Mouse (Mus musculus) kidney, embryonic 16.5 days (tissue): ENCODE data around the gene Syt1. TPM values are rescaled to one million over a fixed set of nuclear protein-coding genes. Genes with fewer than 3 reads are reported as not detected.

ENCODE experiments used
- ATAC-seq: fragments of 200-750 bp; cut with Nextera tagmentation; 2 replicates; pipeline ENCODE4 v1.8.0; 2017; ENCODE audit warnings: moderate TSS enrichment; ENCODE audit not compliant: low FRiP score, low TSS enrichment
- H3K27ac ChIP-seq: fragments of 300-500 bp; sonication (generic); 2 replicates; pipeline ENCODE4 v1.5.1; 2014; ENCODE audit warnings: low read length
- H3K27me3 ChIP-seq: fragments of 300-500 bp; sonication (generic); 2 replicates; pipeline ENCODE4 v1.6.1; 2014; ENCODE audit warnings: low read length, control low read depth, mixed read lengths; ENCODE audit not compliant: insufficient read depth
- H3K36me3 ChIP-seq: fragments of 300-500 bp; sonication (generic); 2 replicates; pipeline ENCODE4 v1.6.1; 2014; ENCODE audit warnings: low read length, control low read depth, mixed read lengths; ENCODE audit not compliant: insufficient read depth
- H3K4me1 ChIP-seq: fragments of 300-500 bp; sonication (generic); 2 replicates; pipeline ENCODE4 v1.6.1; 2014; ENCODE audit warnings: low read length, control low read depth, mixed read lengths; ENCODE audit not compliant: insufficient read depth
- H3K4me2 ChIP-seq: fragments of 300-500 bp; sonication (generic); replicated peaks from 2 replicates; pipeline ENCODE4 v1.6.1; 2014; ENCODE audit warnings: low read depth, low read length
- H3K4me3 ChIP-seq: fragments of 300-500 bp; sonication (generic); 2 replicates; pipeline ENCODE4 v1.5.1; 2014; ENCODE audit warnings: mild to moderate bottlenecking, low read length
- H3K9ac ChIP-seq: fragments of 300-500 bp; sonication (generic); replicated peaks from 2 replicates; pipeline ENCODE4 v1.6.1; 2014; ENCODE audit warnings: low read length
- H3K9me3 ChIP-seq: fragments of 300-500 bp; sonication (generic); 2 replicates; pipeline ENCODE4 v1.6.1; 2016; ENCODE audit warnings: low read length, control low read depth
- WGBS: fragments of 180-500 bp; shearing (Covaris S2); extraction: QIAGEN DNeasy Blood & Tissue Kit; methylation state at CpG from one replicate; pipeline ENCODE4 v1.1.7; 2014; 5-methylcytosine and 5-hydroxymethylcytosine counted together
- polyA plus RNA-seq: library from polyadenylated mRNA; unstranded; fragments of >200 nt; fragmentation: Nextera tagmentation; extraction: Ambion mirVana; gene quantifications from 2 replicates; pipeline ENCODE4 v1.2.1, GENCODE M21; 2015

Gene Syt1
- polyA plus RNA-seq, 1 experiment from 2014 or later = 1.2 TPM

DNA sequence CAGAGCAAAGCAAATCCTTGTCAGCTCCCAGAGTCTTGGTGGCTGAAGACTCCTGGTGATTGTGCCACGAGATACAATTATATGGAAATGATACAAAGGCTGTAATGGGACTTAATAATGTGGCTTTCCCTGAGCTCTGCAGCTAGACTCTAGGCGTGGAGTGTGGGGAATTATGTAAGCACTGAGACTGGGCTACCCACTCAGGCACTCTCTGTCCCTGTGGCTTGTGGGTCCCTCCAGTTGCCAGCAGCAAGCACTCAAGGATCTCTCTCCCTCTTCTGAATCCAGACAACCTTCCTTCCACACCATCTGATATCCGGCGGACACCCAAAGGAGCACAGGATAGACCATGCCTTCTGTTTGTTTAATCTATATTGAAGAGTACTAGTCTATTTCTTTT, 503.9 kb downstream of the Syt1 start:
- Histone ChIP-seq H3K9ac (no peak overlapping the region), H3K4me1 (peaks cover 19% of the 10 kb centered on the region), H3K27ac (no peak overlapping the region), H3K4me2 (no peak overlapping the region), H3K4me3 (no peak overlapping the region), H3K9me3 (no peaks in the 10 kb centered on the region), H3K27me3 (no peaks in the 10 kb centered on the region), H3K36me3 (no peaks in the 10 kb centered on the region)
- 91% methylated on average over 4 of the region's 4 CpGs for WGBS
- no peak for ATAC-seq

DNA sequence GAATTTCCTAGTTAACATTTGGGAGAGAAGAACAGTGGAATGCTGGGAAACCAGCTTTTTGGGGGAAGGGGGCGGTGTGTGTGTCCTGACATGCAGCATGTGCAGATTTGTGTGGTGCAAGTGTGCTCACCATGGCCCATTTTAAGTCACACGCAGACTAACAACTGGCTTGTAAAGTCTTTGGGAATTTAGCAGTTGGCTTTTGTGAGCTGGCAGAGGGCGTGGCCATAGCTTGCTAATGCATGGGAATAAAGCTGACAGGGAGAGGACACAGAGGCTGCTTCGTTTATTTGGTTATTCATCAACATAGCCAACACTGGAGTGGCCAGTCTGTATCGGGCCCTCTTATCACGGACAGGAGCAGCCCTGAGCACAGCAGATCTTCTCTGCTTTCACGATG, 505.9 kb downstream of the Syt1 start:
- Histone ChIP-seq H3K4me1 (peaks cover 19% of the 10 kb centered on the region), H3K9ac (peak overlapping the region; percentile 17; the same call in 1 of the 2 replicates), H3K9me3 (no peaks in the 10 kb centered on the region), H3K4me2 (peak overlapping the region; percentile 55), H3K27ac (peak overlapping the region; percentile 58), H3K27me3 (no peaks in the 10 kb centered on the region), H3K4me3 (peak overlapping the region; percentile 27), H3K36me3 (no peaks in the 10 kb centered on the region)
- peak; percentile 90 for ATAC-seq
- WGBS = 50% methylated on average over 7 of the region's 7 CpGs

DNA sequence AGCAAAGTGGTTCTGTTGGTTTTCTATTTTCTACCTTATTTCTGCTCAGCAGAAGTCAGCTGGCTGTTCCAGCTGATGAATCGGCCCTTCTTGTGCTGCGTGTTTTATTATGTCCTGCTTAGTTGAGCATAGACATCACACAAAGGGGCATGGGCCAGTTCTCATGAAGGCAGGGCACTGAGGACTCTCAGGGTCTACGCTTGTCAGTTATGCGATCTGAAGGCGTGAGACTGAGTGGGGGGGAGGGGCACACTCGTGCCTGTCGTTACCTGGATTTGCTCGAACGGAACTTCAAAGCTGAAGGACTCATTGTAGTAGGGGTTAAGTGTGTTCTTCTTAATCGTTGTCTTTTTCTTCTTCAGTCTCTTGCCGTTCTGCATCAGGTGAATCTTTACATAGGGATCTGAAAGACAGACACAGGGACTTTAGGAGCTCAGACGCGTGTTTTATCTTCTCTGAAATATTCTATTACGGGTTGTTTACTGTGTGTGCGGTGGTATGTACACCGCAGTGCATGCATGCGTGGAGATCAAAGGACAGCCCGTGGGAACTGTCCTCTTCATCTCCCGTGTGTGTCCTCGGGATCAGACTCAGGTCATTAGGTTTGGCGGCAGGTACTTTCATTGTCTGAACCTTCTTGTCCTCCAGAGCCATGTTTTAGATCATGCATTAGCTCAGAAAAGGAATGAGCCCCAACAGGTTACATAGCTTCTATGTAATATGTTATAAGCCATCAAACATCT, 506.5 kb downstream of the Syt1 start:
- Histone ChIP-seq H3K9ac (peak overlapping the region; percentile 25; the same call in 1 of the 2 replicates), H3K4me1 (peaks cover 19% of the 10 kb centered on the region), H3K27ac (peak overlapping the region; percentile 23; the same call in 1 of the 2 replicates), H3K4me3 (peak overlapping the region; percentile 27), H3K4me2 (peak overlapping the region; percentile 55), H3K27me3 (no peaks in the 10 kb centered on the region), H3K36me3 (no peaks in the 10 kb centered on the region), H3K9me3 (no peaks in the 10 kb centered on the region)
- peak; percentile 79; the same call in 1 of the 2 replicates for ATAC-seq
- 37% methylated on average over 21 of the region's 21 CpGs for WGBS

DNA sequence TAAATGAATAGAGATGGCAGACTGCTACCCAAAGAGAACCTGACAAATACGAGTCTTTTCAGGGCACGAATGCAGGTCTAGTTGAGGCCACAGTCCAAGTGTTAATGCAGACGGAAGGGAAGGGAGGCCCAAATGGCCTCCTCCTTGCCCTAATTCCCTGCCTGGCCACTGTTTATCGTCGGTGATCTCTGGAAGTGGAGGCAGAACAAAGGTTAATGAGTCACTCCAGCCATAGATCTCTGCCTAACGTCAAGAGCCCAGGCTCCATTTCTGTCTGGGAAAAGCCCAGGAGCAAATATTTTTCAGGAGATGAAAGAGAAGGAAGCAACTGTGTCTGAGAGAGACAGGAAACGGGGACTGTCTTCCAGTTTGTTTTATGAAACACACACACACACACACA, 520.6 kb downstream of the Syt1 start:
- Histone ChIP-seq H3K27ac (no peak overlapping the region), H3K9ac (no peak overlapping the region), H3K4me2 (no peak overlapping the region), H3K4me1 (no peaks in the 10 kb centered on the region), H3K36me3 (no peaks in the 10 kb centered on the region), H3K4me3 (no peak overlapping the region), H3K27me3 (no peaks in the 10 kb centered on the region), H3K9me3 (0 out of 2 replicates have a peak, but pooled peaks cover 5% of the 10 kb centered on the region)
- peak; percentile 21; the same call in 1 of the 2 replicates for ATAC-seq
- 22% methylated on average over 7 of the region's 7 CpGs for WGBS

DNA sequence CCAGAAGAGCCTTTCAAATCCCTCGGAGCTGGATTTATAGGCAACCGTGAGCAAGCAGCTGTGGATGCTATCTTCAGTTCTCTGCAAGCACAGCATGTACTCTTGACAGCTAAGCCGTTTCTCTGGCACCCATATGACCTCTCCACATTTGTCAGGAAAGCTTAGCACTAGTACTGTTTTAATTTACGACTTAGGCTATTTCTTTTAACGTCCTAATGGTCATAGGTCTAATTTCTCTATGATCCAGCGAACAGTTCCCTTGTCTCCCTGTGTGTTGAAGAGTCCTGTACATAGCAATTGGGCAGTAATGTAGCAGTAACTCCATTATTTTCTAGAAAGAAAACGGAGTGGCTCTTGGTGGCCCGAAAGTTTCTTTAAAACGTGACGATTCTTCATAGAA, 526.8 kb downstream of the Syt1 start:
- Histone ChIP-seq H3K4me3 (no peak overlapping the region), H3K4me1 (no peaks in the 10 kb centered on the region), H3K9ac (no peak overlapping the region), H3K36me3 (no peaks in the 10 kb centered on the region), H3K4me2 (no peak overlapping the region), H3K27me3 (no peaks in the 10 kb centered on the region), H3K27ac (no peak overlapping the region), H3K9me3 (no peaks in the 10 kb centered on the region)
- ATAC-seq = no peak
- 53% methylated on average over 10 of the region's 10 CpGs for WGBS

DNA sequence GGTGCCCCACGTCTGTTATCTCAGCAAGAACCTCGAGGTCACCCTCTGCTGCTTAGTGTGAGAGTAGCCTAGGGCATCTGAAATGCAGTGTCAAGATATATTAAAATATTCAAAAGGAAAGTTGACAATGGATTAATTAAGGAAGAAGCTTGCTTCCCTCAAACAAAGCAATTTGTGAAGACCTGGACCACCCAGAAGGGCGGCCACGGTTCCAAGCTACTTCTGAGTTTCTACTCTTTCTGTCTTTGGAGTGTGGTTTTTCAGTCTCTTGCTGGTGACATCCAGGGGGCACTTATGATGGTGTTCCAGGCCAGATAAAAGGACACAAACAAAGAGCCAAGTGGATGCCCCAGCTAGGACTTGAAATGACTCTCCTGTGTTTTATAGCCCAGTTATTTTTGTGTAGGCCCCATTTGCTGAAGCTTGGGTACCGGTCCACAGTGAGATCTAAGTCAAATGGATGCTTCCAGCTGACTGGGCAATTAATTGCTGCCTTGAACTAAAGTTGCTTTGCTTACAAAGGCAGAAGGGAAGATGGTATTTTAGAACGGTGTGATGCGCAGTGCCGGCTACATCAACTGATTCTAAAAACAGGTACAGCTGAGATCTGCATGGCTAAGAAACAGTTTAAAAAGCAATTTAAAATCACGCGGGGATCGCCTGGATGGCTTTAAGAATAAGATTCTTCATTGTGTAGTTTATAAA, 530.5 kb downstream of the Syt1 start:
- Histone ChIP-seq H3K4me2 (no peak overlapping the region), H3K27ac (no peak overlapping the region), H3K9ac (no peak overlapping the region), H3K36me3 (no peaks in the 10 kb centered on the region), H3K9me3 (peaks cover 4% of the 10 kb centered on the region), H3K4me1 (no peaks in the 10 kb centered on the region), H3K4me3 (no peak overlapping the region), H3K27me3 (no peaks in the 10 kb centered on the region)
- no peak for ATAC-seq
- WGBS = 80% methylated on average over 11 of the region's 11 CpGs

DNA sequence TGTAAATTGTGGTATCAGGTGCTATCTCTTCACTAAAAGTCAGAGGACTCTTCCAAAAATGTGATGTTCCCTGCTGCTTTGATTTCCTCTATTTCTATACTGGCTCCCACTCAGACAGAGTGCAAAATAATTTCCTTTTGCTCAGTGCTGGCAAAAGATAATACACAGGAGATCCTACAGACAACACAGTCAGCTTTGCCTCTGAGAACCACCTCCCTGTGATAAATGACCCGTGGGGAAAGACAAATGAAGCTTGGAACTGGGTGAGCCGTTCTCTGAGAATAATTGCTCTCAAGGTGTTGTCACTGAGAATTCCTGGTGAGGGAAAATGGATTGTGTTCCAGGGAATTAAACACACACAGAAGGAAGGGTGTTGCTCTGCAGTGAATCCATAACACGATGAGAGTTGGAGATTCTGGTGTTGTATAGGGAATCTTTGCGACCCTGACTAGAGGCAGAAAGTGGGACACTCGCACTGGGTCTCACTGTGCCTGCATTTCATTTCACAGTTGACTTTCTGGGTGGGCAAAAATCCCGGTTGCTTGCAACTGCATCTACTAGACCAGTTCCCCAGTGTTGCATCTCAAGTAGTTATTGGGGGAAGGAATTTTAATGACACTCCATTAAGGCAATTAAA, 540.3 kb downstream of the Syt1 start:
- H3K4me1 ChIP-seq = peaks cover 7% of the 10 kb centered on the region; the same call in 1 of the 2 replicates
- no peaks in the 10 kb centered on the region for H3K36me3 ChIP-seq
- H3K4me2 ChIP-seq = no peak overlapping the region
- no peaks in the 10 kb centered on the region for H3K27me3 ChIP-seq
- H3K27ac ChIP-seq = no peak overlapping the region
- ATAC-seq = no peak
- H3K9ac ChIP-seq = no peak overlapping the region
- H3K4me3 ChIP-seq = no peak overlapping the region
- H3K9me3 ChIP-seq = peaks cover 4% of the 10 kb centered on the region; the same call in 1 of the 2 replicates
- WGBS = 24% methylated on average over 6 of the region's 6 CpGs

DNA sequence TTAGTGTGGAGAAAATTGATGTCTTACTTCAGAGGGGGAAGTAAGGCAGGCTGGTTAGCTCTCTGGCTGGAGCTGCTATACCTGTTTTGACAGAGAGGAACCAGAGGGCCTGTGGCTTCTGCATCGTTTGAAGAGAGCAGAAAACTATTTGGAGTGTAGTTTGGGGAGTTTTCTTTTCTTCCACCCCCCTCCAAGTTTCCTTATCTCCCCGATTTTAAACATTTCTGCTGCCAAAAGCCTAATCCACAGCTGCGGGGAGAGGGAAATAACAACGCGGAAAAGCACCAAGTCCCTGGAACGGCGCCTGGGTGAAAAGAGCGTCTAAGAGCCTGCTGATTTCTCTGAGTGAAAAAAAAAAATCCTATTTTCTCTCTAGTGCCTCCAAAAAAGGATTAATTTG, 544.2 kb downstream of the Syt1 start:
- Histone ChIP-seq H3K27ac (no peak overlapping the region), H3K36me3 (no peaks in the 10 kb centered on the region), H3K9me3 (no peaks in the 10 kb centered on the region), H3K4me3 (no peak overlapping the region), H3K27me3 (no peaks in the 10 kb centered on the region), H3K4me2 (no peak overlapping the region), H3K9ac (no peak overlapping the region), H3K4me1 (peaks cover 7% of the 10 kb centered on the region; the same call in 1 of the 2 replicates)
- ATAC-seq = no peak
- WGBS = 64% methylated on average over 8 of the region's 8 CpGs

DNA sequence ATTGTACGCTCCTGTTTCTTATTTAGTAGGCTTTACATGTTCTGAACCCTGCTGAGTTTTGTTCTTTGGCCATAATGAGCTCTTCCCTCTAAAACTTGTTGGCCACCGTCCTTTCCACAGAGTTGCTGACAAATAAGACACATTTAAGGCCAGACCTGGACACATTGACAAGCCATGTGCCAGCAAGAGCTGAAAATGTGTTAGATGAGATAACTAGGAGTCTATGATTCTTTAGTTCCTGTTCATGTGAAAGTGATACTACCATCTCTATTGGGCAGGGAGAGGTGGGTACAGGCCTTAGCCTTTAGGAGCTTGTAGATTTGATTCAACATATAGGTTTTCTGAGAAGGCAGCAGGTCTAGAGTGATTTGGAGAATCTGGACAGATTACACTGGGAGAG, 548.9 kb downstream of the Syt1 start:
- Histone ChIP-seq H3K36me3 (no peaks in the 10 kb centered on the region), H3K27me3 (no peaks in the 10 kb centered on the region), H3K4me3 (no peak overlapping the region), H3K4me1 (no peaks in the 10 kb centered on the region), H3K27ac (no peak overlapping the region), H3K4me2 (no peak overlapping the region), H3K9me3 (no peaks in the 10 kb centered on the region), H3K9ac (no peak overlapping the region)
- ATAC-seq = no peak
- WGBS = 86% methylated on average over 2 of the region's 2 CpGs
